Mouse (Mus musculus): ENCODE data around the gene Cfp. TPM values are rescaled to one million over a fixed set of nuclear protein-coding genes. Genes with fewer than 3 reads are reported as not detected.
A peak's percentile ranks its signal among the peaks of the same experiment; 100 is the strongest.

Cfp gene
- total and polyA plus RNA-seq, 3 experiments: 23.0 to 66.9 (median 26.1) TPM

GRCm38 (mm10) chrX:20931963-20932362, 608 bp upstream of the Cfp start (continued):
- TF ChIP-seq KAT2A (IDR thresholded peaks at IDR 0.05; ENCODE audit: insufficient replicate concordance, low read length) (no peak), JUND (conservative IDR thresholded peaks at IDR 0.05; ENCODE audit: low read depth, low read length) (no peak), CHD1 (IDR thresholded peaks at IDR 0.05; ENCODE audit: low read depth, low read length) (no peak), HCFC1 (IDR thresholded peaks at IDR 0.05; ENCODE audit: low read depth, low read length) (no peak), E2F4 (IDR thresholded peaks at IDR 0.05; ENCODE audit: insufficient replicate concordance, low read depth, low read length) (no peak), NRF1 (IDR thresholded peaks at IDR 0.05; ENCODE audit: low read depth, low read length) (no peak), SIN3A (IDR thresholded peaks at IDR 0.05; ENCODE audit: low read length) (no peak), MAFK (IDR thresholded peaks at IDR 0.05; ENCODE audit: insufficient replicate concordance, low read length) (peak; percentile 74), MEF2A (IDR thresholded peaks at IDR 0.05; ENCODE audit: borderline replicate concordance, low read depth, low read length) (peak; percentile 69), MAZ (IDR thresholded peaks at IDR 0.05; ENCODE audit: low read depth, low read length) (no peak), RCOR1 (conservative IDR thresholded peaks at IDR 0.05; ENCODE audit: low read depth, low read length) (peak; percentile 65; the same call in 1 of the 2 replicates), RAD21 (IDR thresholded peaks at IDR 0.05; ENCODE audit: low read depth, low read length) (no peak), SMC3 (IDR thresholded peaks at IDR 0.05; ENCODE audit: low read depth, low read length) (no peak), ZNF384 (IDR thresholded peaks at IDR 0.05; ENCODE audit: low read depth, low read length) (peak; percentile 38), TBP (conservative IDR thresholded peaks at IDR 0.05; ENCODE audit: low read depth, low read length) (no peak)

GRCm38 (mm10) chrX:20929859-20930258, 1.5 kb downstream of the Cfp start:
- dilution Hi-C loops (cut with MboI; ENCODE audit: extremely low pct_ligation_motif_present, extremely low pct_unique_long_range_greater_than_20kb, low sequenced_read_pairs): no loop called here

GRCm38 (mm10) chrX:20924976-20925375, 6.4 kb downstream of the Cfp start:
- Histone ChIP-seq H3K4me3 (replicated peaks in 1 of 3; ENCODE audit: low read depth in 2 of 3, low read length in 2 of 3, poor library complexity in 1 of 3) (no peak overlapping the region), H3K4me1 (ENCODE audit: control insufficient read depth in 1 of 2, insufficient read depth in 2 of 2) (peaks cover 0 to 8% of the 10 kb centered on the region in 2 experiments; a peak in 2 of 4 replicates), H3K9me3 (replicated peaks; ENCODE audit: low read length) (no peaks in the 10 kb centered on the region), H3K36me3 (replicated peaks in 1 of 2; ENCODE audit: control insufficient read depth in 1 of 2, insufficient read depth in 1 of 2, low read length in 1 of 2) (peaks cover 18 to 33% of the 10 kb centered on the region in 2 experiments), H3K27me3 (replicated peaks) (peaks cover 2% of the 10 kb centered on the region), H3K9ac (ENCODE audit: insufficient read depth, low read depth) (no peak overlapping the region), H3K79me2 (replicated peaks; ENCODE audit: control insufficient read depth, extremely low read depth, insufficient read depth, poor library complexity, severe bottlenecking) (no peaks in the 10 kb centered on the region), H3K4me2 (ENCODE audit: insufficient read depth, low read depth, poor library complexity, severe bottlenecking) (no peak overlapping the region), H3K27ac (ENCODE audit: insufficient read depth, low read depth) (no peak overlapping the region)
- no peak for DNase-seq (ENCODE audit: extremely low read depth)
- dilution Hi-C loops (cut with MboI; ENCODE audit: extremely low pct_ligation_motif_present, extremely low pct_unique_long_range_greater_than_20kb, low sequenced_read_pairs): no loop called here
- no peak for TF ChIP-seq UBTF (IDR thresholded peaks at IDR 0.05; ENCODE audit: low read depth, low read length)
- no peak for TF ChIP-seq JUN (IDR thresholded peaks at IDR 0.05; ENCODE audit: insufficient read depth, low read depth, low read length)
- no peak for TF ChIP-seq POLR2A (IDR thresholded peaks at IDR 0.05; ENCODE audit: low read depth, low read length)
- no peak for TF ChIP-seq NELFE (IDR thresholded peaks at IDR 0.05; ENCODE audit: low read depth, low read length)
- in situ Hi-C loops (cut with MboI; ENCODE audit: low pct_ligation_motif_present, low pct_unique_long_range_greater_than_20kb, low sequenced_read_pairs): loop anchor here (25.0 kb wide), 1 partner anchor 263 kb away; the partner anchor contains the start of gene Uba1

More at GRCm38 (mm10) chrX:20929859-20930258, 1.5 kb downstream of the Cfp start:
- H3K27ac ChIP-seq (ENCODE audit: insufficient read depth, low read depth): no peak overlapping the region
- peaks cover 18 to 40% of the 10 kb centered on the region in 2 experiments for H3K36me3 ChIP-seq (replicated peaks in 1 of 2; ENCODE audit: control insufficient read depth in 1 of 2, insufficient read depth in 1 of 2, low read length in 1 of 2)
- peaks cover 5 to 31% of the 10 kb centered on the region in 2 experiments for H3K4me1 ChIP-seq (ENCODE audit: control insufficient read depth in 1 of 2, insufficient read depth in 2 of 2)
- no peak overlapping the region for H3K9ac ChIP-seq (ENCODE audit: insufficient read depth, low read depth)
- no peaks in the 10 kb centered on the region for H3K79me2 ChIP-seq (replicated peaks; ENCODE audit: control insufficient read depth, extremely low read depth, insufficient read depth, poor library complexity, severe bottlenecking)
- TF ChIP-seq USF2 (conservative IDR thresholded peaks at IDR 0.05; ENCODE audit: low read depth, low read length) (no peak), MEF2A (IDR thresholded peaks at IDR 0.05; ENCODE audit: borderline replicate concordance, low read depth, low read length) (no peak), BHLHE40 (IDR thresholded peaks at IDR 0.05; ENCODE audit: low read depth, low read length) (0 out of 2 replicates have a peak, but pooled peaks have one; percentile 9), CTCF (conservative IDR thresholded peaks at IDR 0.05 in 1 of 2, IDR thresholded peaks at IDR 0.05 in 1 of 2; ENCODE audit: low read depth in 2 of 2, low read length in 2 of 2) (no peak), NRF1 (IDR thresholded peaks at IDR 0.05; ENCODE audit: low read depth, low read length) (no peak)
- no peak overlapping the region for H3K4me3 ChIP-seq (replicated peaks in 1 of 3; ENCODE audit: low read depth in 2 of 3, low read length in 2 of 3, poor library complexity in 1 of 3)
- H3K9me3 ChIP-seq (replicated peaks; ENCODE audit: low read length): no peaks in the 10 kb centered on the region
- no peaks in the 10 kb centered on the region for H3K27me3 ChIP-seq (replicated peaks)
- no peak for DNase-seq (ENCODE audit: extremely low read depth)
- no peak overlapping the region; the same call in 1 of the 2 replicates for H3K4me2 ChIP-seq (ENCODE audit: insufficient read depth, low read depth, poor library complexity, severe bottlenecking)
- in situ Hi-C loops (cut with MboI; ENCODE audit: low pct_ligation_motif_present, low pct_unique_long_range_greater_than_20kb, low sequenced_read_pairs): loop anchor here (25.0 kb wide), 1 partner anchor 268 kb away; the partner anchor contains the start of gene Uba1

All from CH12.LX (cell line).